Mouse (Mus musculus): ENCODE data around the gene Gm20388. TPM values are rescaled to one million over a fixed set of nuclear protein-coding genes. Genes with fewer than 3 reads are reported as not detected.

Gene Gm20388
- polyA plus RNA-seq, 1 experiment: 18.7 TPM

DNA sequence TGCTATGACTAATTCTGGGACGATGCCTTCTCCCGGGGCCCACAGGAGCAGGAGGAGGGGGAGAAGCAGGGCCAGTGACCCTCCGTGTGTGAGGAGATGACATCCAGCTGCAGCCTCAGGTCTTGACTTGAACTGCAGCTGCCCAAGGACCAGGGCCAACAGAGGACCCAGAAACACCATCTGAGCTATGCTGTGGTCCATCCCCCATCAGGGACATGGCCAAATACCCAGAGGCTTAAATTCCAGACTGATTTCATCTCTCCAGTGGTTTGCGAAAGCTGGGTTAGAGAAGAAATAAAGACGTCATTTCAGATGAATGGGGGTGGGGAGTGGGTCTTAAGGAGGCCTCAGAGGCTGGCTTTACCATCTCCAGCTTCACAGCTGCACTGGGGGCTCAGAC is 4285.6 kb downstream of the Gm20388 start:
- no peak for TF ChIP-seq POLR2A (IDR thresholded peaks at IDR 0.05; ENCODE audit: borderline replicate concordance, insufficient read depth, low read length)
- no peak for TF ChIP-seq CTCF (IDR thresholded peaks at IDR 0.05; ENCODE audit: borderline replicate concordance, insufficient read depth, low read depth, low read length)
- WGBS: 52% methylated on average over 5 of the region's 5 CpGs
- no peak for DNase-seq

DNA sequence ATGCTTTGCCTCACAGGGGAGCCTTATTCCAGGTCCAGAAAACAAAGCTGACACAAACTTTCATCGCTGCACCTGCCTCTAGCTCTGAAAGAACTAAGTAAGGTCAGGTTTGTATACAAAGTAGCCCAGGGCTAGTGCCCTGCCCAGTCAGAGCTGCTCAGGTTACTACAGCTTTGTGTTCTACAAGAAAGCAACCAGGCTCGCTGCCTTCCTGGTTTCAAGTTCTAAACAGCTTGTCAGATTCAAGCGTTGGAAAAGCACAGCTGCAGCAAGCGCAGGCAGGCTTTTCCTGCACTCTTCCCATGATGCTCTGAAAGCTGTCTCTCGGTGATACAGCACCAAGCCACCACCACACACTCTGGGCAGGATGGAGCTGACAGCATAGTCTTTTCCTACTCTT is 4286.2 kb downstream of the Gm20388 start:
- Histone ChIP-seq H3K4me3 (replicated peaks; ENCODE audit: insufficient read depth, low read depth, low read length) (no peak overlapping the region), H3K27ac (ENCODE audit: insufficient read depth, low read length) (no peak overlapping the region), H3K4me1 (ENCODE audit: control insufficient read depth, insufficient read depth, low read length) (no peaks in the 10 kb centered on the region), H3K27me3 (ENCODE audit: control insufficient read depth, insufficient read depth, low read length) (no peaks in the 10 kb centered on the region)
- TF ChIP-seq CTCF (IDR thresholded peaks at IDR 0.05; ENCODE audit: borderline replicate concordance, insufficient read depth, low read depth, low read length) (no peak), POLR2A (IDR thresholded peaks at IDR 0.05; ENCODE audit: borderline replicate concordance, insufficient read depth, low read length) (no peak)
- no peak for DNase-seq
- 68% methylated on average over 5 of the region's 5 CpGs for WGBS

More for the DNA sequence above, 4285.6 kb downstream of the Gm20388 start:
- no peaks in the 10 kb centered on the region for H3K27me3 ChIP-seq (ENCODE audit: control insufficient read depth, insufficient read depth, low read length)
- H3K27ac ChIP-seq (ENCODE audit: insufficient read depth, low read length): no peak overlapping the region
- H3K4me3 ChIP-seq (replicated peaks; ENCODE audit: insufficient read depth, low read depth, low read length): no peak overlapping the region
- no peaks in the 10 kb centered on the region for H3K4me1 ChIP-seq (ENCODE audit: control insufficient read depth, insufficient read depth, low read length)

DNA sequence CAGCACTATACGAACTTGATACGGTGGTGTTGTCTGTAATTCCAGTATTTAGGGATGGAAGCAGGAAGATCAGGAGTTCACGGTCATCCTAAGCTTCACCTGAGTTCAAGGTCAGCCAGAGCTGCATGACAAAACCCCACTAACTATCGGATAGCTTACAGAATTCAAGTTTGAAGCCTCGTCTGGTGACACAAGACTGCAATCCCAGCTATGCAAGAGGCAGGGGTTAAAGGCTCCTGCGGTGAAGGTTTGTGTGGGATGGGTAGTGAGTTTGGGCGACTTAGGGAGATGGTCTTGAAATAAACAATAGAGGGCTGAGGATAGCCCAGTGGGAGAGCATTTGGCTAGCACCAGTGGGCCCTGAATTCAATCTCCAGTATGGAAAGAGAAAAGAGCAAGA is 4287.6 kb downstream of the Gm20388 start:
- no peak for TF ChIP-seq POLR2A (IDR thresholded peaks at IDR 0.05; ENCODE audit: borderline replicate concordance, insufficient read depth, low read length)
- no peak for TF ChIP-seq CTCF (IDR thresholded peaks at IDR 0.05; ENCODE audit: borderline replicate concordance, insufficient read depth, low read depth, low read length)
- no peak for DNase-seq
- no peak overlapping the region for H3K4me3 ChIP-seq (replicated peaks; ENCODE audit: insufficient read depth, low read depth, low read length)
- H3K27ac ChIP-seq (ENCODE audit: insufficient read depth, low read length): no peak overlapping the region
- H3K4me1 ChIP-seq (ENCODE audit: control insufficient read depth, insufficient read depth, low read length): no peaks in the 10 kb centered on the region
- 83% methylated on average over 7 of the region's 7 CpGs for WGBS
- H3K27me3 ChIP-seq (ENCODE audit: control insufficient read depth, insufficient read depth, low read length): no peaks in the 10 kb centered on the region

DNA sequence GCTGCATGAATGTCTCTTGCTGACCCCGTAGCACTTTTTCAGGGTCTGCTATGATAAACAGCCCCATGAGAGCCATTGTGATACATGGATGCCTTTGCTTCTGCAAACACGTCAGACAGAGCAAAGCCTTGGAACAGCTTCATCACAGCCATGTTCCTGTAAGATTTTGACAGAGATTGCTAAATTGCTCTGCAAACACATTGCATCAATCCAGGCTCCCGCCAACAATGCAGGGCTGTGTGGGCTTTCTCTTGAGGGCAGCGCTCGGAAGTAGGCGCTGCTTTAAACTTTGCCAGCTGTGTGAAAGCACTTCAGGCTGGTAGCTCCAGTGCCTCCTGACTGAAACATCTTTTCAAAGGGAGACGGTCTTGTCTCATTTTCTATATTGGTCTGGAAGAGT is 4289.8 kb downstream of the Gm20388 start:
- DNase-seq: no peak
- WGBS: 59% methylated on average over 7 of the region's 7 CpGs
- Histone ChIP-seq H3K4me3 (replicated peaks; ENCODE audit: insufficient read depth, low read depth, low read length) (no peak overlapping the region), H3K27ac (ENCODE audit: insufficient read depth, low read length) (no peak overlapping the region), H3K27me3 (ENCODE audit: control insufficient read depth, insufficient read depth, low read length) (no peaks in the 10 kb centered on the region), H3K4me1 (ENCODE audit: control insufficient read depth, insufficient read depth, low read length) (no peaks in the 10 kb centered on the region)
- TF ChIP-seq POLR2A (IDR thresholded peaks at IDR 0.05; ENCODE audit: borderline replicate concordance, insufficient read depth, low read length): no peak
- no peak for TF ChIP-seq CTCF (IDR thresholded peaks at IDR 0.05; ENCODE audit: borderline replicate concordance, insufficient read depth, low read depth, low read length)

DNA sequence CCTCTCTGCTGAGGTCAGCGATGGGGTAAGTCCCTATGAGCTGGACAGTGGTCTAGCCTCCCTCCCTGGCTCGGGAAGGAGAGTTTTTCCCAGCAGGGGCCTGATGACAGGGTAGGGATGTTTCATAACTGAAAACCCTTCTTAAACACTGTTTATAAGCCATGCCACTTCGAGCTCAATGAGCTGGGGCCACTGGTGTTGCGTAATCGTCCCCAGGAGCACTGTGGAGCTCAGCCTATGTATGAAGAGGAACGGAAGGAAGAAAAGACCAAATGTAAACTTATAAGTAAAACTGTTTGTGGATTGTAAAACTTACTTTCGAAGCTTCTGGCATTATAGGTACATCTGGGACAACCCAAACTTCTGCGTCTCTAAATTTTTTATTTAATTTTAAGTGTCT is 4291.1 kb downstream of the Gm20388 start:
- Histone ChIP-seq H3K4me3 (replicated peaks; ENCODE audit: insufficient read depth, low read depth, low read length) (no peak overlapping the region), H3K27me3 (ENCODE audit: control insufficient read depth, insufficient read depth, low read length) (no peaks in the 10 kb centered on the region), H3K4me1 (ENCODE audit: control insufficient read depth, insufficient read depth, low read length) (no peaks in the 10 kb centered on the region), H3K27ac (ENCODE audit: insufficient read depth, low read length) (no peak overlapping the region)
- DNase-seq: no peak
- WGBS: 90% methylated on average over 8 of the region's 8 CpGs
- TF ChIP-seq CTCF (IDR thresholded peaks at IDR 0.05; ENCODE audit: borderline replicate concordance, insufficient read depth, low read depth, low read length) (no peak), POLR2A (IDR thresholded peaks at IDR 0.05; ENCODE audit: borderline replicate concordance, insufficient read depth, low read length) (no peak)

DNA sequence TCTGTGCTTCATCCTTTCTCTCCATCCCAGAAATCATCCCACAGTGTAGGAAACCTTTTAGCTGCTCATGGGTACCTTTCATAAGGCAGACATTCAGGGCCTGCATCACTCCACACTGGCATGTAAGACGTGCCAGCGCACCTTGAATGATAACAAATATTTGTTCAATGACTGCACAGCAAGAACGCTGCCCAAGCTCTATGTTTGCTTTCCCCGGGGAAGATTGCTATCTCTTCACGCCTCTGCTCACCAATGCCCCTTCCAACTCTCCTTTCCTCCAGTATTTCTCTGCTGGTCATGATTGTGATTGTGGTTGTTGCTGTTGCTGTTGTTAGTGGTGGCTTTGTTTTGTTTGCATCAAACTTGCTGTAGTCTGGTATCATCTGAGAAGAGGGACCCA is 4292.3 kb downstream of the Gm20388 start:
- TF ChIP-seq POLR2A (IDR thresholded peaks at IDR 0.05; ENCODE audit: borderline replicate concordance, insufficient read depth, low read length) (no peak), CTCF (IDR thresholded peaks at IDR 0.05; ENCODE audit: borderline replicate concordance, insufficient read depth, low read depth, low read length) (no peak)
- WGBS: 94% methylated on average over 5 of the region's 5 CpGs
- Histone ChIP-seq H3K4me1 (ENCODE audit: control insufficient read depth, insufficient read depth, low read length) (no peaks in the 10 kb centered on the region), H3K27ac (ENCODE audit: insufficient read depth, low read length) (no peak overlapping the region), H3K27me3 (ENCODE audit: control insufficient read depth, insufficient read depth, low read length) (no peaks in the 10 kb centered on the region), H3K4me3 (replicated peaks; ENCODE audit: insufficient read depth, low read depth, low read length) (no peak overlapping the region)
- no peak for DNase-seq

DNA sequence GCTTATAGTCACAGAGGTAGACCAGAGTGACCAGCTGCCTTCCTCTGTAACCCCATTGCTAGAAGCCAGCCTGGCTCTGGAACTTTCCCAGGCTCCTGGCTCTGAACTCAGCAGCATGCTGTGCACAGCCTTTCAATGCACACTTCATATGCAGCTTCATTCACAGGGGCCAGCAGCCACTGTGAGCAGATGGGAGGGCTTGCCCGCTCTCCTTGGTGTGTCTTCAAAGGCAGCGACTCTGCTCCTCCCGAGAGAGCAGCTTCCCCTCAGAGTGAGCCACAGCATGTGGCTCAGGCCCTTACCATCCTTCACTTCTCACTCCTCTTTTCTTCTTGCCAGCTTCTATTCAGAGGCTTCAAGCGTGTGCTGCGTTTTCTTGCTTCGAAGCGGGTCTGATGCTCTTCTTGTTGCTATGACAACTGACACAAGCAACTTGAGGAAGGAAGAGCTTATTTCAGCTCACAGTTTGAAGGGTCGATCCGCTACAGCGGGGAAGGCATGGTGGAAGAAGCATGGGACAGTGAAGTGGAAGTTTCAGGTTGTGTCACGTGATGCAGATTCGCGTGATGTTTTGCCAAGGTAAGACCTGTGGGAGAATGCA is 4293.5 kb downstream of the Gm20388 start:
- 44% methylated on average over 13 of the region's 13 CpGs for WGBS
- Histone ChIP-seq H3K27me3 (ENCODE audit: control insufficient read depth, insufficient read depth, low read length) (no peaks in the 10 kb centered on the region), H3K4me3 (replicated peaks; ENCODE audit: insufficient read depth, low read depth, low read length) (no peak overlapping the region), H3K27ac (ENCODE audit: insufficient read depth, low read length) (no peak overlapping the region), H3K4me1 (ENCODE audit: control insufficient read depth, insufficient read depth, low read length) (no peaks in the 10 kb centered on the region)
- TF ChIP-seq POLR2A (IDR thresholded peaks at IDR 0.05; ENCODE audit: borderline replicate concordance, insufficient read depth, low read length) (no peak), CTCF (IDR thresholded peaks at IDR 0.05; ENCODE audit: borderline replicate concordance, insufficient read depth, low read depth, low read length) (no peak)
- DNase-seq: no peak

DNA sequence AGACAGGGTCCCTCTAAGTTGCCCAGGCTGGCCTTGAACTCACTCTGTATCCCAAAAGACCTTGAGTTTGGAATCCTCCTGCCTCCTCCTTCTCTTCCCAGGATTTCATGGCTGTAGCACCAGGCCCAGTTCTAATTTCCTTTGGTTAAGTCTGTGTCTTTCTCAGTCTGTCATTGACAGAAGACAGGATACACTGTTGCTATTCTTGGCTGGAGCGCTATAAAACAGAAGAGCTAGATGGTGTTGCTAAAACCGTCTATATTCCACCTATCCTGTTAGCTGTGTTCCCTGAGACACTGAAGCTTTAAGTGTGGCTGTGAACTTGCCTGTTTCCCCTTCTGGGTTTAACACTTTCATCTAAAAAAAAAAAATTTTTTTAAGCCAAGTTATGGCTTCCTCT is 4301.5 kb downstream of the Gm20388 start:
- DNase-seq: no peak
- H3K27ac ChIP-seq (ENCODE audit: insufficient read depth, low read length): no peak overlapping the region
- WGBS: 96% methylated on average over 2 of the region's 2 CpGs
- no peak for TF ChIP-seq POLR2A (IDR thresholded peaks at IDR 0.05; ENCODE audit: borderline replicate concordance, insufficient read depth, low read length)
- TF ChIP-seq CTCF (IDR thresholded peaks at IDR 0.05; ENCODE audit: borderline replicate concordance, insufficient read depth, low read depth, low read length): no peak
- no peaks in the 10 kb centered on the region for H3K4me1 ChIP-seq (ENCODE audit: control insufficient read depth, insufficient read depth, low read length)
- H3K4me3 ChIP-seq (replicated peaks; ENCODE audit: insufficient read depth, low read depth, low read length): no peak overlapping the region
- H3K27me3 ChIP-seq (ENCODE audit: control insufficient read depth, insufficient read depth, low read length): no peaks in the 10 kb centered on the region
